Mouse (Mus musculus) CD4-positive, CD25-positive, alpha-beta regulatory T cell, adult 4 months (primary cell): ENCODE results near the gene Crybb1. TPM values are rescaled to one million over a fixed set of nuclear protein-coding genes. Genes with fewer than 3 reads are reported as not detected.

ENCODE experiments used
- ATAC-seq: one replicate; pipeline ENCODE4 v1.8.0; 2017
- polyA plus RNA-seq, 2 experiments: library from polyadenylated mRNA; unstranded; fragments of 100-300 nt; shearing (Covaris generic); gene quantifications; one replicate each; pipeline ENCODE4 v1.2.1; 2017

The Crybb1 gene
- polyA plus RNA-seq, 2 experiments from 2014 or later: not detected

GRCm38 (mm10) chr5:112286608-112286983 lies 31.0 kb downstream of the Crybb1 start:
- peak; percentile 57 for ATAC-seq

DNA sequence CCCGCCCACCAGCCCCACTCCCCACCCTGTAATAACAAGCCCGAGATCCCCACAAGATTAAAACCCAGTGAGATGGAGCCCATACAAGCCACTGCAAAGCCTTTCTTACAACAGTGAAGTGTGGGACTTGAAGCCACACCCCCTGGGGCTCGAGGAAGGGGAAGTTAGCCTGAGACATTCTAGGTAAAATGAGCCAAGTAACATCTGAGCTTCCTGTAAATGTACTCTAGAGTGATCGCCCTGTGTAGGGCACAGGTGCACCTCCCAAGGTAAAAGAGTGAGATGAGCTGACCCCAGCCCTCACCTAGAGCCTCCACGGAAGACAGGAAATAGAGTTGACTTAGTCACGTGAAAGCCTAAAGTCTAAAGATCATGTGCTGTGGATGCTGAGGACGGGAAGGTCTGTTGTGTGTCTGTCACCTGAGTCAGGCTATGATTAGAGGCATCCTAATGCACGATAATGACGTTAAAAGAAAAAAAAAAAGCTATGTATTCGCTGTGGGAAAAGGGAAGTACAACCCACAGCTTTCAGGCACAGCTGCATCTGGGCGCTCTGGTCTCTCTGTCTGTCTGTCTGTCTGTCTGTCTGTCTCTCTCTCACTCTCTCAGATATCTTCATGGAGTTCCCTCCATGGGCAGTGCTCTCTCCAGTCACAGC lies 31.5 kb downstream of the Crybb1 start:
- peak; percentile 83 for ATAC-seq

GRCm38 (mm10) chr5:112287652-112288051 lies 32.0 kb downstream of the Crybb1 start:
- no peak for ATAC-seq

- ATAC-seq: no peak
These were observed 32.9 kb downstream of the Crybb1 start for GRCm38 (mm10) chr5:112288193-112289141.

GRCm38 (mm10) chr5:112289236-112289635 lies 33.6 kb downstream of the Crybb1 start:
- ATAC-seq: no peak

DNA sequence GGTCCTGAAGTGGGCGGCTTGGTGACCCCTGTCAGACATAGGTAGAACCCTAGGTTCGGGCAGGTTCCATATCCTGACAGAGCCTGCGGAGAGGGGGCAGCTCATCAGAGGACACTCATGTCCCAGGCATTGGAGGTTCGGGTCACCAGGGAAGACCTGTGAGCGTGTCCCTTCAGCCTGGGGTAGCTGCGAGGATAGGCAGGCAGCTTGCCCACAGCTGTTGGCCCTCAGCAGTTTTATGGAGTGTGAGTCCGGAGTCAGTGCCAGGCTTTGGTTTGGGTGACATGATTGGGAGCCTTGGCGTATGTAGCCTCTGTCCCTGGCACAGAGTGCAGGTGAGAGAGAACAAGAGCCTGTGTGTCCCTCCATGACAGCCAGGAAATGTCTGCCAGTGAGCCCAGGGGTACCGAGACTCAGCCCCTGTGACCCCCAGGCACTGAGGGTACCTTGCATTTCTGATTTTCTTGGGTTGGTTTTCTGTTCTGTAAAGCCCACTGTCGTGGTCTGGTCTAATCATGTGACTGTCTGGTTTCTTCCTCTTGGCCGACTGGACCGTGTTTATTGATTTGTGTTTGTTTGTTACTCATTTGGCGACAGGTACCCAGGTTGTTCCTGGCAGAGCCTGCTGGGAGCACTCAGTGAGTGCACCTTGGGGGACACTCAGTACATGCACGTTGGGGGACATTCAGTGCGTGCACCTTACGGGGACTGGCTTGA lies 34.4 kb downstream of the Crybb1 start:
- no peak for ATAC-seq

- ATAC-seq: no peak
These were observed 34.9 kb downstream of the Crybb1 start for GRCm38 (mm10) chr5:112290536-112290880.

GRCm38 (mm10) chr5:112291866-112292265 lies 36.3 kb downstream of the Crybb1 start:
- ATAC-seq: no peak

- ATAC-seq: no peak
These were observed 36.8 kb downstream of the Crybb1 start for GRCm38 (mm10) chr5:112292343-112292980.

GRCm38 (mm10) chr5:112293800-112294199 lies 38.2 kb downstream of the Crybb1 start:
- no peak for ATAC-seq

GRCm38 (mm10) chr5:112294696-112295095 lies 39.1 kb downstream of the Crybb1 start:
- ATAC-seq: no peak

DNA sequence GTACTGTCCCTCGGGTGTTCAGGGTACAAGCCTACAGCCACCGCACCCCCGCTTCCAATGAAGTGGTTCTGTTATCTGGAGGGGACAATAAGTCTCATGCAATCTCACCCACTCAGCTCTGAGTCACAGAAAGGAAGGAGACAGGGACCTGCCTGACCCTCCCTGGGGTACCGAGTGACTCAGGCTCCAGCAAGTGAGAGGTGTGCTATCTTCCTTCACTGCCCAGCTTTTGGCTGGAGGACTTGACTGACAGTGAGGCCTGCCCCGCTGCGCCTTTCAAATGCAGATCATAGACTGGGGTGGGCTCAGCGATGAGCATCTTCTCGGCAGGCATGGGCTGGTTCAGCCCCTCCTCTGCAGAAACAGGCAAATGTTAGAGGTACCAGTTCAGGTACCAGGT lies 39.5 kb downstream of the Crybb1 start:
- no peak for ATAC-seq

DNA sequence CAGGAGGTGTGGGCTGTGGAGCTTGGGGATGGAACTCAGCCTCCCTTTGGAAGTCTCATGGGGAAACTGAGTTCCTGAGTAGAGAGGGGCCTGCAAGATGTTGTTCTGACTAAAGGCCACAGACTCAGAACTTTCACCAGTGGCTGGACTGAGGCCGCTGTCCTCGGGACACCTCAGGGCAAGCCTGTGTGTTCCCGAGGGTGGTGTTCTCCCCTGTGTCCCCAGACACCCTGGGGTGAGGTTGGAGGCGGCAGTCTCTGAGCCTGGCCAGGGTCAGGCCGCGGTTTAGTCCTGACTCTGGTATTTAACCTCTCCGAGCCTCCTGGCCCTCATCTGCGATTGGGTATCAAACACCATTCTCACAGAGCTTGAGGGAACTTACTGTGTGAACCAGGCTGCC lies 39.9 kb downstream of the Crybb1 start:
- no peak for ATAC-seq

- ATAC-seq: no peak
These were observed 41.0 kb downstream of the Crybb1 start for GRCm38 (mm10) chr5:112296404-112297181.

DNA sequence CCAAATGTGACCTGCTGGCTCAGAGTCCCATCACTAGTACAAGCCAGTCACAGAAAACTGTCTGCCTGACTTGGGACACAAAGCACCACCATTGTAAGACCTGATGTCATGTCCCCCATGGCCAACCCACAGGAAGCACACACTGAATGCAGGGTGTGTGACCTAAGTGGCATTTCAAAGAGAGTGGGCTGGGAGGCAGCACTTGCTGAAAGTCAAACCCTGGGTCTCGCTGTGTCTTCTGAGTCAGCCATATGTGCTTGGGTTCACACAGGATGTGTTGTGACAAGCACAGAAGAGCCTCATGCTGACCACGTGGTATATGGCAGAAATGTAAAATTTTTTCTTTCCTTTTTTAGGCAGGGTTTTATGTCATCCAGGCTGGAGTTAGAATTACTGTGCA lies 41.6 kb downstream of the Crybb1 start:
- peak; percentile 85 for ATAC-seq

- ATAC-seq: peak; percentile 47
These were observed 42.8 kb downstream of the Crybb1 start for GRCm38 (mm10) chr5:112298226-112298988.

DNA sequence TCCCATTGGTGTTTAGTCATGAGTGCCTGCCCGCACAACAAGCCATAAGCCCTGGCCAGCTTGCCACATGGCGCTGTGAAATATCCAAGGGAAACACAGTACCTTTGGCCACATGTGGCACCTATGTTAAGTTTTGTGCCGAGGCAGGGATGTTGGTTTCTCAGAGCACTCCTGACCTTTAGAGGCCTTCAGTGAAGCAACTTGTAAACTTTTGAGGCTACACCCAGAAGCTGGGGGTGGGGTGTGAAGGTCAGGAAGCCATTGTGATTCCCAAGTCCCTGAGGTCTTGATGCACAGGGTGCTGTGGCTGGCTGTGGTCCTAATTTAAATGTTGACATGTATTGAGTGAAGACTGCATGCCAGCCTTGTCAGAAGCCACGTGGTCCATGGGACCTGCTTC lies 43.8 kb downstream of the Crybb1 start:
- no peak for ATAC-seq

DNA sequence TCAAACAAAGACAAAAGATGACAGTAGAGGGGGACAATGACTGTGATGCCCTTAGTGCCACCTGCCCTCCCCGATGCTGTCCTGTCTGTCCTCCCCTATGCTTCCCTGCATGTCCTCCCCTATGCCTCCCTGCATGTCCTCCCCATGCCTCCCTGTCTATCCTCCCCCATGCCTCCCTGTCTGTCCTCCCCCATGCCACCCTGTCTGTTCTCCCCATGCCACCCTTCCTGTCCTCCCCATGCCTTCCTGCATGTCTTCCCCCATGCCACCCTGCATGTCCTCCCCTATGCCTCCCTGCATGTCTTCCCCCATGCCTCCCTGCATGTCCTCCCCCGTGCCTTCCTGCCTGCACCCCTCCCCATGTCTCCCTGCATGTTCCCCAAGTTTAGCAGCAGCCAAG lies 44.5 kb downstream of the Crybb1 start:
- no peak for ATAC-seq

- no peak for ATAC-seq
These were observed 45.2 kb downstream of the Crybb1 start for GRCm38 (mm10) chr5:112300721-112301308.

GRCm38 (mm10) chr5:112301694-112302093 lies 46.1 kb downstream of the Crybb1 start:
- peak; percentile 5 for ATAC-seq

DNA sequence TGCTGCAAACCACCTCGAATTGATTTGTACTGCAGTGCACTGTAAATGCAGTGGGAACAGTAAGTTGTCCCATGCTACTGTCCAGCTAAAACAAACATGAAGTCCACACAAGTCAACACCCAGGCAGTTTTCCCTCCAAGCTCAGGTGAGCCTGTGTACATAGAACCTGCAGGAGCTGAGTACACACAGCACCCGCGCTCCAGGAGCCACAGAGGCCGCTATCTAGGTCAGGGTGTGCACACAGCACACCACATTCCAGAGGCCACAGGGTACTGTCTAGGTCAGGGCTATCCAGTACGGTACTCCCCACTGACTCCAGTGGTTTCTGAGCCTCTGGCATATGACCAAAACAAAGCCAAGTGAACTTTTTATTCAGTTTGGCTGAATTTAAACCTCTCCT lies 46.7 kb downstream of the Crybb1 start:
- no peak for ATAC-seq
